Mouse (Mus musculus) E14TG2a.4 (cell line): ENCODE data around the gene Spaca4.

Source experiments
- H3K27me3 ChIP-seq: 2 replicates; pipeline ENCODE4 v1.6.1; 2014; ENCODE audit warnings: low read length, control low read depth; ENCODE audit not compliant: insufficient read depth
- H3K36me3 ChIP-seq: 2 replicates; pipeline ENCODE4 v1.6.1; 2014; ENCODE audit warnings: low read length, control low read depth; ENCODE audit not compliant: insufficient read depth
- H3K4me1 ChIP-seq: replicated peaks from 2 replicates; pipeline ENCODE4 v1.6.1; 2014; ENCODE audit warnings: low read depth, low read length, control low read depth
- H3K4me3 ChIP-seq: replicated peaks from 2 replicates; pipeline ENCODE4 v1.5.1; 2014; ENCODE audit warnings: mild to moderate bottlenecking, low read length
- H3K9me3 ChIP-seq: 2 replicates; pipeline ENCODE4 v1.6.1; 2014; ENCODE audit warnings: low read length, control low read depth
- CTCF ChIP-seq: conservative IDR thresholded peaks from 2 replicates; pipeline ENCODE4 v1.5.1; 2014; ENCODE audit warnings: low read length
- NANOG ChIP-seq: IDR thresholded peaks from 2 replicates; pipeline ENCODE4 v1.6.1; 2014; ENCODE audit warnings: borderline replicate concordance, low read length, mixed read lengths
- POU5F1 ChIP-seq: IDR thresholded peaks from 2 replicates; pipeline ENCODE4 v1.6.1; 2014; ENCODE audit warnings: low read length, borderline replicate concordance

The Spaca4 gene

DNA sequence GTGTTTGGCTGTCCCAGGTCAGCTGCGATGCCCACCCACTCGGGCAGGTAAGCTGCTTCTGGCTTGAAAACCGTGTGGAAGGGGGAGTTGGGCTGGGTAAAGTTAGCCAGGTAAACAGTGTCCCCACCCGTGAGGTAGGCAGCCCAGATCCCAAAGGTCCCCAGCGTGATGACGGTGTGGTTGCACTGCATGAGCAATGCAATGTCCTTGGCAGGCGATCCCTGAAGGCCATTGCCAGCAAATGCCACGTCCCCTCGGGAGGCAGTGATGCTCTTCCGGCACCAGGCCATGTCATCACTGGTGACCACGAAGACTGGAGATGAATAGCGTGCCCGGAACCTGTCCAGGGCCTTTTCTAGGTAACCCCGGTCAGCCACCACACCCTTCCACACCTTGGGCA lies 47.1 kb downstream of the Spaca4 start:
- H3K27me3 ChIP-seq, result peaks cover 27% of the 10 kb centered on the region
- TF ChIP-seq NANOG (no peak), CTCF (no peak), POU5F1 (no peak)

GRCm38 (mm10) chr7:45677627-45678295 lies 47.9 kb downstream of the Spaca4 start:
- Histone ChIP-seq H3K36me3 (no peaks in the 10 kb centered on the region; the same call in 1 of the 2 replicates), H3K9me3 (no peaks in the 10 kb centered on the region)
- no peak for TF ChIP-seq POU5F1
- TF ChIP-seq NANOG, result no peak
- no peak for TF ChIP-seq CTCF

More for the DNA sequence above, 47.1 kb downstream of the Spaca4 start:
- peaks cover 23% of the 10 kb centered on the region for H3K4me1 ChIP-seq
- no peaks in the 10 kb centered on the region; the same call in 1 of the 2 replicates for H3K36me3 ChIP-seq
- H3K9me3 ChIP-seq, result no peaks in the 10 kb centered on the region
- no peak overlapping the region for H3K4me3 ChIP-seq

More at GRCm38 (mm10) chr7:45677627-45678295, 47.9 kb downstream of the Spaca4 start:
- no peak overlapping the region for H3K4me3 ChIP-seq
- H3K4me1 ChIP-seq, result peaks cover 16% of the 10 kb centered on the region
- peaks cover 33% of the 10 kb centered on the region for H3K27me3 ChIP-seq
